Mouse (Mus musculus): ENCODE measurements around the gene Zfp846. TPM values are rescaled to one million over a fixed set of nuclear protein-coding genes. Genes with fewer than 3 reads are reported as not detected.
"Not testable (repeated sequence)": the region's sequence is repeated elsewhere in the genome, so short reads cannot be mapped to it uniquely, and the experiment has no call there.

The Zfp846 gene
- polyA plus RNA-seq, 1 experiment: 26.5 TPM

DNA sequence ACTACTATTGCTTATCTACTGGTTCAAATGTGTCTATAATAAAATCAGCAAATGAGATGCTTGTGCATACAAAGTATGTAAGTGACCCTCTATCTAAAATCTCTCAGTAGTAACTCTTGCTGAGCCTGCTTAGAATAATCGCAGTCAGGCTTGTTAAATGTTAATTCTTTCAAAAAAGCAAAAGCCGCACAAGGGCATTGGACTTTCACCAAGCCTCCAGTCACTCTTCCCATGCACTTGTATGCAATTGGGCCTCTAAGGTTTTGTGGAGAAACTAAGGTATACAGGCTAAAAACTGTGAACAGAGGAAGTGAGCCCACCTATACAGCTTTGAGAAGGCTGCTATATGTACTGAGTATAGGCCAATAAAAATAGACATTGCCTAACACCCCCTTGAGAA is 4.5 kb upstream of the Zfp846 start:
- DNase-seq (ENCODE audit: low read depth): no peak
- no peak for TF ChIP-seq POLR2A (IDR thresholded peaks at IDR 0.05; ENCODE audit: borderline replicate concordance, extremely low read depth, insufficient read depth, insufficient read length, poor library complexity, severe bottlenecking)
- no peak for TF ChIP-seq CTCF (IDR thresholded peaks at IDR 0.05; ENCODE audit: borderline replicate concordance, extremely low read depth, insufficient read depth, insufficient read length)

GRCm38 (mm10) chr9:20601270-20601669 is 20.2 kb downstream of the Zfp846 start:
- TF ChIP-seq POLR2A (IDR thresholded peaks at IDR 0.05; ENCODE audit: borderline replicate concordance, extremely low read depth, insufficient read depth, insufficient read length, poor library complexity, severe bottlenecking) (no peak), CTCF (IDR thresholded peaks at IDR 0.05; ENCODE audit: borderline replicate concordance, extremely low read depth, insufficient read depth, insufficient read length) (no peak)
- no peak for DNase-seq (ENCODE audit: low read depth)

GRCm38 (mm10) chr9:20606269-20606668 is 25.2 kb downstream of the Zfp846 start:
- no peak for DNase-seq (ENCODE audit: low read depth)
- TF ChIP-seq POLR2A (IDR thresholded peaks at IDR 0.05; ENCODE audit: borderline replicate concordance, extremely low read depth, insufficient read depth, insufficient read length, poor library complexity, severe bottlenecking) (no peak), CTCF (IDR thresholded peaks at IDR 0.05; ENCODE audit: borderline replicate concordance, extremely low read depth, insufficient read depth, insufficient read length) (no peak)

DNA sequence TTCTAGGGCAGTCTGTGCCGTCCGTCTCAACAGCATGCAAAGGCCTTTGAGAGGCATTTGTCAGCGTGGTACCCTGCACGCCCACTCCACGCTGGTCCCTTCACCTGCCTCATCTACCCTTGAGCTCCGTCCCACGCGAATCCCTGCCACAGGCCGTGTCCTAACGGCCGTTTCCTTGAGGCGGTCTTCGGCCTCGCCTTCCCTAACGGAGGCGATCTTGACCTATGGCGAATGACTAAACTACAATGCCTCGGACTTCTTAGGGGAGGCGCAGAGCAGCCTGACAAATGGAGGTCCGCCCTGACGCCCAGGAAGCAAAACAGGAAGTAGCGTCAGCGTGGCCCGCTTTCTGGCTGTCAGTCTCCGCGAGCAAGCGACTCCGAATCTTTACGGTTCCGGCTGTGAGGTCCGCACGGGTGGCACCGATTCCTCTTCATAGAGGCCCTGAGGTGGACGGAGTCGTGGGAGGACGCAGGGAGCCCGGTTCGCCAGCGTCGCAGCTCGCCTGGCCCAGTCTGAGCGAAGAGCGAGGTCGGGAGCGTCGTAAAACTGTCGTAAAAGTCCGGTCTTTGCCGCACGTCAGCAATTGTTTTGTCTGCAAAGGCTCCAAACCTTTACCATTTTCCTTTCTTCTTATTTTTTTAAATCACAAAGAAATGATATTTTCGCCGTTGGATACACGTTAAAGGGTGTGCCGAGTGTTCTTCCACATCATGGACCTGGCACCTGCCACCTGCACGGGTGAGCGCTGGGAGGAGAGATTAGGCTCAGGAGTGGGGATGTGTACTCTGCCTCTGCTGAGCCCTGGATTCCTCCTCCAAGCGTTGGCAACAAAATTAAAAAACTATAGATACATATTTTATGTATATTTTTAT is 26.2 kb downstream of the Zfp846 start:
- DNase-seq (ENCODE audit: low read depth): peak; percentile 97
- TF ChIP-seq POLR2A (IDR thresholded peaks at IDR 0.05; ENCODE audit: borderline replicate concordance, extremely low read depth, insufficient read depth, insufficient read length, poor library complexity, severe bottlenecking) (peak; percentile 46; the same call in 1 of the 2 replicates), CTCF (IDR thresholded peaks at IDR 0.05; ENCODE audit: borderline replicate concordance, extremely low read depth, insufficient read depth, insufficient read length) (no peak)

DNA sequence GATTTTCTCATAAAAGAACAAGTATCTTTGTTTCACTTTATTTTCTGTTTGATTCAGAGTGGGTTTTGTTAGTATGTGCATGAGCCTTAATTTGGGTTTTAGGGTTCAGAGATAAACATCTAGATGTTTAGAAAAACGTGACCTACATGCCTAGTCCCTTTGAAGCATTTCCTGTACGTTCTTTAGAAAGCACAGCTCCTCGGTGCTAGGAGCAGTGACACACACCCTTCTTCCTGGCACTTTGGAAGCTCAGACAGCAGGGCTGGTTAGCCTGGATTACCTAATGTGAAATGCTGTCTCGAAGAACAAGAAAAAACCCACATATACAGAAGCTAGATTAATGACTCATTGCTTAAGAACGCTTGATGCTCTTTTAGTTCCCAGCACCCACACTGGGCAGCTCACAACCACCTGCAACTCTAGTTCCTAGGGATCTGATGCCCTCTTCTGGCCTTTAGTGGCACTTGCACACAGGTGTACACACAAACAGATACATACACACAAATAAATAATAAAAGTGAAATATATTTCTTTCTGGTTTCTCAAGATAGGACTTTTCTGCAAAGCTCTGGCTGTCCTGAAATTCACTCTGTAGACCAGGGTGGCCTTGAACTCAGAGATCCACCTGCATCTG is 28.9 kb downstream of the Zfp846 start:
- no peak for DNase-seq (ENCODE audit: low read depth)
- TF ChIP-seq POLR2A (IDR thresholded peaks at IDR 0.05; ENCODE audit: borderline replicate concordance, extremely low read depth, insufficient read depth, insufficient read length, poor library complexity, severe bottlenecking) (no peak), CTCF (IDR thresholded peaks at IDR 0.05; ENCODE audit: borderline replicate concordance, extremely low read depth, insufficient read depth, insufficient read length) (no peak)

DNA sequence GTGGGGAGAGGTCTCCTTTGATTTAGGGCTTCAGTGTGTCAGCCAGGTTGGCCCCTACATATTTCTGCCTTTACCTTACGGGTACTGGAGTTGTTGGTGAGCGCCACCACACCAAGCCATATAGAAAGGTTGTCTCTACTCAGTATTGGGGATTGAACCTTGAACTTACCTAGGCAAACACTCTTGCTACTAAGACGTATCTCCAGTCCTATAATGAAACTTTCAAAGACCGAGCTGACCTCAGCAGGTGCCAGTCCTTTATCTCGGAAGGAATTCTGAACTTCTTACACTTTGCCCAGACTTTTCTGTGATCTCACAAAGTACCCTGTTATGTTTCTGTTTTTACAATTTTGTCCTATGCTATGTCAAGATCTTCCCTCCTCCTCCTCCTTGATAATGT is 30.9 kb downstream of the Zfp846 start:
- no peak for DNase-seq (ENCODE audit: low read depth)
- no peak for TF ChIP-seq POLR2A (IDR thresholded peaks at IDR 0.05; ENCODE audit: borderline replicate concordance, extremely low read depth, insufficient read depth, insufficient read length, poor library complexity, severe bottlenecking)
- no peak for TF ChIP-seq CTCF (IDR thresholded peaks at IDR 0.05; ENCODE audit: borderline replicate concordance, extremely low read depth, insufficient read depth, insufficient read length)

DNA sequence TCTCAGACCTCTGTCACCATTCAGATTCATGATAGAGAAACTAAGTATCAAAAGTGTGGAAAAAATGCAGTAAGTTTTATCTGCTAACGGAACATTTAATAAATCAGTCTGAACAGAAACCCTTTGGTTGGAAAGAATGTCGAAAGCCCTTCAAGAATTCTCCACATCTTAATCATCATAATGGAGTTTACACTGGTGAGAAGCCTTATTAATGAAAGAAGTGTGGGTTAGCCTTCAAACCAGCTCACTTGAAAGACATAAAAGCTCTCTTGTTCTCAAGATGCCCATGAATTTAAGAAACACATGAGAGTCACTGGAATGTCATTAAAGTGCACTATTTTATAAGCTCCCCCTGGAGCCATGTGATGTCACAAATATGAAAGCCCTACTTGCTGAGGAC is 35.6 kb downstream of the Zfp846 start:
- DNase-seq (ENCODE audit: low read depth): no peak
- TF ChIP-seq POLR2A (IDR thresholded peaks at IDR 0.05; ENCODE audit: borderline replicate concordance, extremely low read depth, insufficient read depth, insufficient read length, poor library complexity, severe bottlenecking) (no peak), CTCF (IDR thresholded peaks at IDR 0.05; ENCODE audit: borderline replicate concordance, extremely low read depth, insufficient read depth, insufficient read length) (no peak)

- DNase-seq (ENCODE audit: low read depth): no peak
- TF ChIP-seq CTCF (IDR thresholded peaks at IDR 0.05; ENCODE audit: borderline replicate concordance, extremely low read depth, insufficient read depth, insufficient read length): no peak
- TF ChIP-seq POLR2A (IDR thresholded peaks at IDR 0.05; ENCODE audit: borderline replicate concordance, extremely low read depth, insufficient read depth, insufficient read length, poor library complexity, severe bottlenecking): no peak
Observed at GRCm38 (mm10) chr9:20631332-20631731, 50.2 kb downstream of the Zfp846 start.

GRCm38 (mm10) chr9:20635676-20636075 is 54.6 kb downstream of the Zfp846 start:
- DNase-seq (ENCODE audit: low read depth): not testable (repeated sequence)

DNA sequence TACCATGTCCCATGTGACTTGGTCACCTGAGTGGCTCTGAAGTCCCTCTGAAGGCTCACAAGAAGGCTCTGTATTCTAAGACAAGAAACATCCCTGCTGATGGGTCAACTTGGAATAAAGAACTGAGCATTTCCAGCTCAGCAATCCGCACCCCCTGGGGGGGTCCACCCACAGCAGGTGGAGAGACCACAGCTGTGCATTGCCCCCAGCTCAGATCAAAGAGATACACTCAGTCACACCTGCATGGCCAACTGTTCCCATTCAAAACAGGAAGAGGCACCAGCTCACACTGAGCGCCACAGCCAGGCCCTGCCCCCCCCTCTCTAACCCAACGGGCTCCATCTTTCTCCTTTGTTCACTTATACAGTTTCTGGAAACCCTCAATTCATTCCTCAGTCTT is 55.2 kb downstream of the Zfp846 start:
- no peak for TF ChIP-seq POLR2A (IDR thresholded peaks at IDR 0.05; ENCODE audit: borderline replicate concordance, extremely low read depth, insufficient read depth, insufficient read length, poor library complexity, severe bottlenecking)
- DNase-seq (ENCODE audit: low read depth): no peak

DNA sequence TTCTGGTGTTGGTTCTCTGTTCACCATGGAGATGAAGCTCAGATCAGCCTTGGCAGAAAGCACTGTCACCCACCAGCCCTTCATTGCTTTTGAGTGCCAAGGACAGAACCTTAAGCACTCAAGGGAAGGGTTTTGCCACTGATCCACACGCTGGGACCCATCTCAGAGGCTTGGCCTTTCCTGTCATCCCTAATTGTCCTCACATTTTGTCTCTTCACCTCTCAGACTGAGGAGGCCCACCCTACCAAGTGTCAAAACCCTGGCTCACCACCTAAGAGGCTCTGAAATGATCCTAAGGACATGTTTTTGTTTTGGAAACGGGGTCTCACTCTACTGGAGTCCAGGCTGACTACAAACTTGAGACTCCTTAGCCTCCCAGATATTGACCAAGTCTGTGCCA is 55.7 kb downstream of the Zfp846 start:
- no peak for DNase-seq (ENCODE audit: low read depth)
- TF ChIP-seq CTCF (IDR thresholded peaks at IDR 0.05; ENCODE audit: borderline replicate concordance, extremely low read depth, insufficient read depth, insufficient read length) (no peak), POLR2A (IDR thresholded peaks at IDR 0.05; ENCODE audit: borderline replicate concordance, extremely low read depth, insufficient read depth, insufficient read length, poor library complexity, severe bottlenecking) (no peak)

DNA sequence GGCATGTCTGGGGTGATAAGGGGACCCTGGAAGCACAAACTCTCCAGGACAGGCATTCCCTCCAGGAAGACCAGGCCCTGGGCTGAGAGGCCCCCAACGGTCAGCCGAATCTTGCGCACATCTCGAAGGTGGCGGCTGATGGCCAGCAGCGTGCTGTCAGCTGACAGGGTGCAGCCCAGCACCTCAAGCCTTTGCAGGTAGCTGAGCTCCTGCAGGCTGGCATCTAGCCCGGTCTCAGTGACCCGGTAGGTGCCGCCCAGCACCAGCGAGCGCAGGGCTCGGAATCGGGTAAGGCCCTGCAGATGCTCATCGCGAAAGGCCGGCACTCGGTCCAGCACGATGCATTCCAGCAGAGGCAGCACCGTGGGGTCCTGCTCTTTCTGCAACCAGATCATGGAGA is 57.5 kb downstream of the Zfp846 start:
- no peak for DNase-seq (ENCODE audit: low read depth)

More for the DNA sequence above, 57.5 kb downstream of the Zfp846 start:
- no peak for TF ChIP-seq POLR2A (IDR thresholded peaks at IDR 0.05; ENCODE audit: borderline replicate concordance, extremely low read depth, insufficient read depth, insufficient read length, poor library complexity, severe bottlenecking)
- TF ChIP-seq CTCF (IDR thresholded peaks at IDR 0.05; ENCODE audit: borderline replicate concordance, extremely low read depth, insufficient read depth, insufficient read length): no peak

Data from brain, embryonic 14.5 days (tissue).